Mouse (Mus musculus) cortical plate, adult 2 months (tissue): ENCODE measurements around the gene Ipo4. TPM values are rescaled to one million over a fixed set of nuclear protein-coding genes. Genes with fewer than 3 reads are reported as not detected.

Experiments used
- H3K27ac ChIP-seq: fragments of 200-500 bp; 2 replicates; pipeline ENCODE4 v1.5.1; 2012; ENCODE audit warnings: low read length, control low read depth, inconsistent platforms; ENCODE audit not compliant: insufficient read depth
- H3K4me1 ChIP-seq: fragments of 200-500 bp; 2 replicates; pipeline ENCODE4 v1.6.1; 2011; ENCODE audit warnings: low read length; ENCODE audit not compliant: control insufficient read depth, insufficient read depth
- H3K4me3 ChIP-seq: fragments of 200-500 bp; 2 replicates; pipeline ENCODE4 v1.5.1; 2011; ENCODE audit warnings: mild to moderate bottlenecking, low read length, control low read depth; ENCODE audit not compliant: insufficient read depth
- CTCF ChIP-seq: fragments of 200-500 bp; IDR thresholded peaks from 2 replicates; pipeline ENCODE4 v1.5.1; 2011; ENCODE audit warnings: mild to moderate bottlenecking, control low read depth, low read length; ENCODE audit not compliant: insufficient read depth; ENCODE audit errors: extremely low read depth
- POLR2A ChIP-seq: fragments of 200-500 bp; IDR thresholded peaks from 2 replicates; pipeline ENCODE4 v1.6.1; 2011; ENCODE audit warnings: mild to moderate bottlenecking, low read length, control low read depth; ENCODE audit not compliant: insufficient read depth; ENCODE audit errors: extremely low read depth
- polyA plus RNA-seq: library from polyadenylated mRNA; depleted of rRNA; stranded (reverse); fragments of >200 nt; gene quantifications from 2 replicates; pipeline ENCODE4 v1.2.3, GENCODE M21; 2012; rRNA removed

Ipo4 gene
- polyA plus RNA-seq: 152 and 165 TPM in 2 replicates

- H3K4me3 ChIP-seq: peak within 1 kb of the TSS; percentile 67
- no peak within 1 kb of the TSS for H3K27ac ChIP-seq
- TF ChIP-seq POLR2A: peak; percentile 98
- no peak for TF ChIP-seq CTCF
- H3K4me1 ChIP-seq: no peaks in the 10 kb centered on the region
These were observed at the start of gene Ipo4 for GRCm38 (mm10) chr14:55635523-55636007. Ipo4 (minus strand) TSS chr14:55635957.

GRCm38 (mm10) chr14:55682118-55682493 lies 46.3 kb upstream of the Ipo4 start:
- H3K4me1 ChIP-seq: no peaks in the 10 kb centered on the region
- H3K27ac ChIP-seq: no peak overlapping the region
- TF ChIP-seq POLR2A (no peak), CTCF (no peak)
- peak overlapping the region; percentile 48 for H3K4me3 ChIP-seq

GRCm38 (mm10) chr14:55681160-55682117 lies 45.7 kb upstream of the Ipo4 start, which contains the start of gene Tinf2:
Tinf2 (minus strand) TSS chr14:55681820.
- H3K27ac ChIP-seq: no peak within 1 kb of the TSS
- TF ChIP-seq CTCF (peak; percentile 74), POLR2A (no peak)
- H3K4me1 ChIP-seq: no peaks in the 10 kb centered on the region
- peak within 1 kb of the TSS; percentile 48 for H3K4me3 ChIP-seq

GRCm38 (mm10) chr14:55677615-55678014 lies 41.9 kb upstream of the Ipo4 start:
- TF ChIP-seq POLR2A: no peak
- TF ChIP-seq CTCF: no peak
- Histone ChIP-seq H3K4me1 (0 out of 2 replicates have a peak, but pooled peaks cover 2% of the 10 kb centered on the region), H3K4me3 (no peak overlapping the region), H3K27ac (no peak overlapping the region)

- TF ChIP-seq POLR2A (no peak), CTCF (no peak)
- H3K4me1 ChIP-seq: 0 out of 2 replicates have a peak, but pooled peaks cover 4% of the 10 kb centered on the region
- H3K4me3 ChIP-seq: peak overlapping the region; percentile 69; the same call in 1 of the 2 replicates
- no peak overlapping the region for H3K27ac ChIP-seq
These were observed 36.9 kb upstream of the Ipo4 start for GRCm38 (mm10) chr14:55672741-55673060.

GRCm38 (mm10) chr14:55671833-55672740 lies 36.3 kb upstream of the Ipo4 start, which contains the start of the genes Gmpr2 and Nedd8:
Gmpr2 (plus strand) TSS chr14:55671941.
Nedd8 (minus strand) TSS chr14:55672124.
- TF ChIP-seq CTCF: no peak
- TF ChIP-seq POLR2A: peak; percentile 70
- peak within 1 kb of the TSS; percentile 72; the same call in 1 of the 2 replicates for H3K27ac ChIP-seq
- H3K4me3 ChIP-seq: peak within 1 kb of the TSS; percentile 69
- H3K4me1 ChIP-seq: 0 out of 2 replicates have a peak, but pooled peaks cover 4% of the 10 kb centered on the region

- TF ChIP-seq POLR2A (no peak), CTCF (no peak)
- Histone ChIP-seq H3K27ac (0 out of 2 replicates have a peak overlapping the region, but pooled peaks have one; percentile 72), H3K4me3 (peak overlapping the region; percentile 69), H3K4me1 (0 out of 2 replicates have a peak, but pooled peaks cover 4% of the 10 kb centered on the region)
These were observed 35.7 kb upstream of the Ipo4 start for GRCm38 (mm10) chr14:55671486-55671832.

- Histone ChIP-seq H3K4me1 (no peaks in the 10 kb centered on the region), H3K4me3 (no peak overlapping the region; the same call in 1 of the 2 replicates), H3K27ac (no peak overlapping the region)
- no peak for TF ChIP-seq CTCF
- no peak for TF ChIP-seq POLR2A
These were observed 24.9 kb upstream of the Ipo4 start for GRCm38 (mm10) chr14:55660636-55661035.
